Mouse (Mus musculus) intestine, postnatal 0 days (tissue): Measurements from ENCODE around the gene Tmem163. TPM values are rescaled to one million over a fixed set of nuclear protein-coding genes. Genes with fewer than 3 reads are reported as not detected.

Source experiments
- ATAC-seq: fragments of 200-750 bp; cut with Nextera tagmentation; 2 replicates; pipeline ENCODE4 v1.8.0; 2017; ENCODE audit warnings: mild to moderate bottlenecking, moderate TSS enrichment, moderate library complexity
- H3K27ac ChIP-seq: fragments of 300-500 bp; sonication (generic); 2 replicates; pipeline ENCODE4 v1.5.1; 2014; ENCODE audit warnings: mild to moderate bottlenecking, low read depth, low read length, moderate library complexity
- H3K27me3 ChIP-seq: fragments of 300-500 bp; sonication (generic); replicated peaks from 2 replicates; pipeline ENCODE4 v1.6.1; 2014; ENCODE audit warnings: low read length, mixed read lengths; ENCODE audit not compliant: control insufficient read depth, insufficient read depth
- H3K36me3 ChIP-seq: fragments of 300-500 bp; sonication (generic); 2 replicates; pipeline ENCODE4 v1.6.1; 2014; ENCODE audit warnings: mild to moderate bottlenecking, moderate library complexity; ENCODE audit not compliant: control insufficient read depth, insufficient read depth
- H3K4me1 ChIP-seq: fragments of 300-500 bp; sonication (generic); replicated peaks from 2 replicates; pipeline ENCODE4 v1.6.1; 2014; ENCODE audit warnings: antibody characterized with exemption, low read length, mixed read lengths; ENCODE audit not compliant: control insufficient read depth, insufficient read depth
- H3K4me2 ChIP-seq: fragments of 300-500 bp; sonication (generic); replicated peaks from 2 replicates; pipeline ENCODE4 v1.6.1; 2014; ENCODE audit warnings: low read depth, mild to moderate bottlenecking, moderate library complexity
- H3K4me3 ChIP-seq: fragments of 300-500 bp; sonication (generic); 2 replicates; pipeline ENCODE4 v1.5.1; 2014; ENCODE audit warnings: low read depth, low read length
- H3K9ac ChIP-seq: fragments of 300-500 bp; sonication (generic); 2 replicates; pipeline ENCODE4 v1.6.1; 2014; ENCODE audit warnings: mild to moderate bottlenecking, low read depth, low read length
- H3K9me3 ChIP-seq: fragments of 300-500 bp; sonication (generic); 2 replicates; pipeline ENCODE4 v1.6.1; 2016; ENCODE audit warnings: mixed run types; ENCODE audit not compliant: control insufficient read depth
- CTCF ChIP-seq: sonication (generic); IDR thresholded peaks from 2 replicates; pipeline ENCODE4 v1.5.1; 2016; ENCODE audit warnings: low read depth, mild to moderate bottlenecking, control low read depth, antibody characterized with exemption, moderate library complexity
- WGBS: fragments of 180-500 bp; shearing (Covaris S2); extraction: QIAGEN DNeasy Blood & Tissue Kit; methylation state at CpG from one replicate; pipeline ENCODE4 v1.1.7; 2014; 5-methylcytosine and 5-hydroxymethylcytosine counted together
- polyA plus RNA-seq: library from polyadenylated mRNA; unstranded; fragments of >200 nt; fragmentation: Nextera tagmentation; extraction: Ambion mirVana; gene quantifications from 2 replicates; pipeline ENCODE4 v1.2.1, GENCODE M21; 2015

Gene Tmem163
- polyA plus RNA-seq, 1 experiment from 2014 or later = 0.26 TPM

GRCm38 (mm10) chr1:127530849-127531580, 148.3 kb downstream of the Tmem163 start:
- no peak for TF ChIP-seq CTCF
- no peak for ATAC-seq
- no peak overlapping the region for H3K4me2 ChIP-seq
- no peaks in the 10 kb centered on the region for H3K9me3 ChIP-seq
- no peak overlapping the region for H3K27ac ChIP-seq
- H3K27me3 ChIP-seq = no peaks in the 10 kb centered on the region
- no peaks in the 10 kb centered on the region for H3K4me1 ChIP-seq
- no peak overlapping the region for H3K4me3 ChIP-seq
- WGBS = 29% methylated on average over 14 of the region's 14 CpGs
- no peaks in the 10 kb centered on the region for H3K36me3 ChIP-seq
- H3K9ac ChIP-seq = no peak overlapping the region

GRCm38 (mm10) chr1:127523364-127523763, 156.0 kb downstream of the Tmem163 start:
- H3K27me3 ChIP-seq = no peaks in the 10 kb centered on the region
- H3K4me3 ChIP-seq = no peak overlapping the region
- H3K9ac ChIP-seq = no peak overlapping the region
- no peaks in the 10 kb centered on the region for H3K4me1 ChIP-seq
- ATAC-seq = no peak
- WGBS = 73% methylated on average over 8 of the region's 8 CpGs
- H3K36me3 ChIP-seq = no peaks in the 10 kb centered on the region
- no peaks in the 10 kb centered on the region for H3K9me3 ChIP-seq
- H3K4me2 ChIP-seq = no peak overlapping the region
- TF ChIP-seq CTCF = no peak
- no peak overlapping the region for H3K27ac ChIP-seq

DNA sequence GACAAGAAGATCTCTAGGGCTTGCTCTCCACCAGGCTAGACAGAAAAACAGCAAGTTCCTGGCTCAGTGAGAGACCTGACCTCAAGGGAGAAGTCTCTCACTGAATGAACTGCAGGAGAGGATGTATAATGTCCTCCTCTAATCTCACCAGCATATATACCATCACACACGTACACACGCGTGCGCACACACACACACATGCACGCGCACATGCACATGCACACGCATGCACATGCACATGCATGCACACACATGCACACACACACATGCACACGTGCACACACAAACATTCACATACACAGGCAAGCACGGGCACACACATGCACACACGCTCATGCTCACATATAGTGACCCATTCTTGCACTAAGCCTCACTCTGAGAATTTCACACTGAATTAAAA, 164.5 kb downstream of the Tmem163 start:
- H3K9ac ChIP-seq = no peak overlapping the region
- H3K4me1 ChIP-seq = no peaks in the 10 kb centered on the region
- H3K27me3 ChIP-seq = no peaks in the 10 kb centered on the region
- no peak for ATAC-seq
- no peak overlapping the region for H3K4me2 ChIP-seq
- H3K27ac ChIP-seq = no peak overlapping the region
- H3K4me3 ChIP-seq = no peak overlapping the region
- TF ChIP-seq CTCF = no peak
- H3K36me3 ChIP-seq = no peaks in the 10 kb centered on the region
- H3K9me3 ChIP-seq = no peaks in the 10 kb centered on the region
- WGBS = 96% methylated on average over 10 of the region's 10 CpGs

DNA sequence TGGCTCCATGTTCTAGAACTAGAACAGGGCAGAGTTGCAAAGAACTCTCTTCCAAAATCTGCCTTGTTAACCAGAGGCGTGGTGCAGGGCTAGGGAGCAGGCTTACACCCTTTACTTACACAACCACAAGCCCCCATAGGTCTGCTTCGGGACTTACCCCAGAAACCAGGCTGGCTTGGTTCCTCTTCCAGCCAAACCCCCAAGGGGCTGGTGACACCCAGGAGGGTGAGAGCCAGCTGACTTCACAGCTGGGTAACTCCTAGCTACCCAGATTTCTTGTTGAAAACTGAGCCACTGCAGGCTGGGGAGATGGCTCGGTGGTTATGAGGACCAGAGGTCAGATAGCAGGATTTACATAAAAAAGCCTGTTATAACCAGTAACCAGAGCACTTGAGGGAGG, 164.9 kb downstream of the Tmem163 start:
- 81% methylated on average over 3 of the region's 3 CpGs for WGBS
- Histone ChIP-seq H3K9ac (no peak overlapping the region), H3K4me2 (no peak overlapping the region), H3K4me3 (no peak overlapping the region), H3K27ac (no peak overlapping the region), H3K36me3 (no peaks in the 10 kb centered on the region), H3K4me1 (no peaks in the 10 kb centered on the region), H3K27me3 (no peaks in the 10 kb centered on the region), H3K9me3 (no peaks in the 10 kb centered on the region)
- ATAC-seq = no peak
- TF ChIP-seq CTCF = no peak

GRCm38 (mm10) chr1:127513664-127514063, 165.7 kb downstream of the Tmem163 start:
- no peak overlapping the region for H3K27ac ChIP-seq
- H3K9me3 ChIP-seq = no peaks in the 10 kb centered on the region
- no peaks in the 10 kb centered on the region for H3K36me3 ChIP-seq
- no peak overlapping the region for H3K4me2 ChIP-seq
- ATAC-seq = no peak
- TF ChIP-seq CTCF = no peak
- no peaks in the 10 kb centered on the region for H3K4me1 ChIP-seq
- WGBS = 82% methylated on average over 3 of the region's 3 CpGs
- no peak overlapping the region for H3K4me3 ChIP-seq
- H3K9ac ChIP-seq = no peak overlapping the region
- H3K27me3 ChIP-seq = no peaks in the 10 kb centered on the region

- no peaks in the 10 kb centered on the region for H3K9me3 ChIP-seq
- H3K4me1 ChIP-seq = no peaks in the 10 kb centered on the region
- TF ChIP-seq CTCF = no peak
- no peaks in the 10 kb centered on the region for H3K36me3 ChIP-seq
- H3K27ac ChIP-seq = no peak overlapping the region
- H3K4me3 ChIP-seq = no peak overlapping the region
- no peaks in the 10 kb centered on the region for H3K27me3 ChIP-seq
- WGBS = 87% methylated on average over 8 of the region's 8 CpGs
- ATAC-seq = no peak
- H3K4me2 ChIP-seq = no peak overlapping the region
- no peak overlapping the region for H3K9ac ChIP-seq
Measured at GRCm38 (mm10) chr1:127513140-127513539, 166.2 kb downstream of the Tmem163 start.

GRCm38 (mm10) chr1:127512709-127513108, 166.6 kb downstream of the Tmem163 start:
- Histone ChIP-seq H3K9me3 (no peaks in the 10 kb centered on the region), H3K9ac (no peak overlapping the region), H3K4me2 (no peak overlapping the region), H3K36me3 (no peaks in the 10 kb centered on the region), H3K4me3 (no peak overlapping the region), H3K4me1 (no peaks in the 10 kb centered on the region), H3K27me3 (no peaks in the 10 kb centered on the region), H3K27ac (no peak overlapping the region)
- no peak for TF ChIP-seq CTCF
- WGBS = 74% methylated on average over 6 of the region's 6 CpGs
- no peak for ATAC-seq
